Mouse (Mus musculus) forebrain, postnatal 0 days (tissue): ENCODE results near the gene Zim1. TPM values are rescaled to one million over a fixed set of nuclear protein-coding genes. Genes with fewer than 3 reads are reported as not detected.

ENCODE experiments used
- ATAC-seq: fragments of 200-750 bp; cut with Nextera tagmentation; 2 replicates; pipeline ENCODE4 v1.8.0; 2017; ENCODE audit warnings: mild to moderate bottlenecking, moderate library complexity
- DNase-seq: peaks from one replicate; pipeline ENCODE4 v3.0.0-alpha.2; 2015
- H3K27ac ChIP-seq: fragments of 300-500 bp; sonication (generic); 2 replicates; pipeline ENCODE4 v1.5.1; 2014; ENCODE audit warnings: low read depth, mild to moderate bottlenecking, antibody characterized with exemption, low read length, moderate library complexity, mixed read lengths
- H3K27me3 ChIP-seq: fragments of 300-500 bp; sonication (generic); 2 replicates; pipeline ENCODE4 v1.6.1; 2014; ENCODE audit warnings: mild to moderate bottlenecking, low read length, mixed read lengths; ENCODE audit not compliant: insufficient read depth
- H3K36me3 ChIP-seq: fragments of 300-500 bp; sonication (generic); 2 replicates; pipeline ENCODE4 v1.6.1; 2014; ENCODE audit warnings: mild to moderate bottlenecking, moderate library complexity; ENCODE audit not compliant: insufficient read depth
- H3K4me1 ChIP-seq: fragments of 300-500 bp; sonication (generic); 2 replicates; pipeline ENCODE4 v1.6.1; 2014; ENCODE audit warnings: antibody characterized with exemption; ENCODE audit not compliant: insufficient read depth
- H3K4me2 ChIP-seq: fragments of 300-500 bp; sonication (generic); 2 replicates; pipeline ENCODE4 v1.6.1; 2014; ENCODE audit warnings: low read depth, mild to moderate bottlenecking, moderate library complexity
- H3K4me3 ChIP-seq: fragments of 300-500 bp; sonication (generic); 2 replicates; pipeline ENCODE4 v1.5.1; 2014; ENCODE audit warnings: low read depth, low read length, mixed read lengths
- H3K9ac ChIP-seq: fragments of 300-500 bp; sonication (generic); 2 replicates; pipeline ENCODE4 v1.6.1; 2014; ENCODE audit warnings: mild to moderate bottlenecking
- H3K9me3 ChIP-seq: fragments of 300-500 bp; sonication (generic); 2 replicates; pipeline ENCODE4 v1.6.1; 2016; ENCODE audit warnings: low read length
- CTCF ChIP-seq: sonication (generic); IDR thresholded peaks from 2 replicates; pipeline ENCODE4 v1.5.1; 2016; ENCODE audit warnings: antibody characterized with exemption, control low read depth, low read depth
- WGBS: fragments of 180-500 bp; shearing (Covaris S2); extraction: QIAGEN DNeasy Blood & Tissue Kit; methylation state at CpG from one replicate; pipeline ENCODE4 v1.1.7; 2014; 5-methylcytosine and 5-hydroxymethylcytosine counted together
- polyA plus RNA-seq: library from polyadenylated mRNA; unstranded; fragments of >200 nt; fragmentation: Nextera tagmentation; extraction: Ambion mirVana; gene quantifications from 2 replicates; pipeline ENCODE4 v1.2.1, GENCODE M21; 2015
- total RNA-seq: library from RNA; depleted of rRNA; stranded (reverse); fragments of >200 nt; gene quantifications from 2 replicates; pipeline ENCODE4 v1.2.3, GENCODE M21; 2014

Gene Zim1
- total and polyA plus RNA-seq, 2 experiments from 2014 or later, result 4.7 to 29.1 TPM

- DNase-seq (no peak), ATAC-seq (no peak)
- Histone ChIP-seq H3K27ac (no peak overlapping the region), H3K4me1 (no peaks in the 10 kb centered on the region), H3K9ac (no peak overlapping the region), H3K36me3 (no peaks in the 10 kb centered on the region), H3K9me3 (no peaks in the 10 kb centered on the region), H3K4me3 (no peak overlapping the region), H3K4me2 (no peak overlapping the region), H3K27me3 (no peaks in the 10 kb centered on the region)
- TF ChIP-seq CTCF, result no peak
- 69% methylated on average over 3 of the region's 3 CpGs for WGBS
Measured at GRCm38 (mm10) chr7:6699230-6699629, 3.0 kb upstream of the Zim1 start.

DNA sequence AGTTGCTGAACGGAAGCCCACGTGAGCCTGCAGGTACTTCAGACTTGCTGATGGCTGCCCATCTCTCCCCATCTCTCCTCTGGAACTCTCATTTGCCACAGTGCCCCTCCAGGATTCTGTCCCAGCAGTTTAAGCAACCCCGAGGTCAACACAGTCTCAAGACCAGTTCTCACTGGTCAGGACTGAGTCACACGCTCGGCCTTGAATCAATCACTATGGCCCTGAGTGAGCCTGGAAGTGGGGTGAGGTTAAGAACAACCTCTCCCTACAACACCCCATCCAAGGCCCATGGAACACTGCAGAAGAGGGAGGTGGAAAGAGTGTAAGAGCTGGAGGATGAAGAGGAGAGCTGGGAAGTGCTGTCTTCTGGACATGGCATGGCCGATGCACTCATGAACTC lies 10.7 kb downstream of the Zim1 start:
- no peak for ATAC-seq
- 94% methylated on average over 6 of the region's 6 CpGs for WGBS
- TF ChIP-seq CTCF, result no peak

DNA sequence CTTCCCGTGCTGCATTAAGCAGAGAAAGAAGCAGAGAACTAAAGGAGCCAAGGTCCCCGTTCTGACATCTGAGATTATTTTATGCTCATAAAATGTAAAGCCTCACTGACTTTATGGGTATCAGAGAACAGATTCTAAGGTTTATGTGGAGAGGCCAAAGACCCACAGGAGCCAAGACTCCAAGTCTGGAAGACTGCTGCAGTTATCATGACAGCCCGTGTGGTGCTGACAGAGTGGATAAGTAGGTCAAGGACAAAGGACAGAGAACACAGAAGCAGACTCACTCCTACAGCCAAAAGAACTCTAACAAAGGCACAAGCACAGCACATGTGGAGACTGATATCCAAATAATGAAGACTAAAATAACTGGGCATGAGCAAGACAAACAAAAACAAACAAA lies 29.5 kb downstream of the Zim1 start:
- H3K27ac ChIP-seq, result no peak overlapping the region
- no peak overlapping the region for H3K9ac ChIP-seq

More for the DNA sequence above, 10.7 kb downstream of the Zim1 start:
- H3K4me3 ChIP-seq, result no peak overlapping the region
- no peaks in the 10 kb centered on the region for H3K9me3 ChIP-seq
- H3K4me1 ChIP-seq, result no peaks in the 10 kb centered on the region
- H3K27ac ChIP-seq, result no peak overlapping the region
- no peaks in the 10 kb centered on the region for H3K27me3 ChIP-seq
- no peaks in the 10 kb centered on the region for H3K36me3 ChIP-seq
- no peak overlapping the region for H3K9ac ChIP-seq
- no peak for DNase-seq
- H3K4me2 ChIP-seq, result no peak overlapping the region

DNA sequence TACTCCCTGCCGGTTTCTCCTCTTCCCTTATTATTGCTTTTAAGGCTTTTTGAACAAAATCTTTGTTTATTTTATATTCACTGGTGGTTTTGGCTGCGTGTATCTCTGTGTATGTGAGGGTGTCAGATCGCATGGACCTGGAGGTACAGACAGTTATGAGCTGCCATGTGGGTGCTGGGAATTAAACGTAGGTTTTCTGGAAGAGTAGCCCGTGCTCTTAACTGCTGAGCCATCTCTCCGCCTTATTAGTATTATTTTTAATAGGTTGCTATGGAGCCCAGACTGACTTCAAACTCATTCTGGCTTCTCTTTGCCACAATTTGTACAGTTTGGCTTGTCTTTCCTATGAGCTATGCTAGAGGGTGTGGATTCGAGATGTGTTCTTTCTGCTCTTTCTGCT lies 32.8 kb downstream of the Zim1 start:
- no peaks in the 10 kb centered on the region for H3K4me1 ChIP-seq
- H3K4me3 ChIP-seq, result no peak overlapping the region
- no peaks in the 10 kb centered on the region for H3K9me3 ChIP-seq
- DNase-seq, result no peak
- H3K36me3 ChIP-seq, result no peaks in the 10 kb centered on the region
- no peak overlapping the region for H3K9ac ChIP-seq
- no peaks in the 10 kb centered on the region for H3K27me3 ChIP-seq
- 79% methylated on average over 7 of the region's 7 CpGs for WGBS
- H3K4me2 ChIP-seq, result no peak overlapping the region
- H3K27ac ChIP-seq, result no peak overlapping the region
- TF ChIP-seq CTCF, result no peak
- no peak for ATAC-seq

More for the DNA sequence above, 29.5 kb downstream of the Zim1 start:
- Histone ChIP-seq H3K4me3 (no peak overlapping the region), H3K27me3 (no peaks in the 10 kb centered on the region), H3K4me1 (no peaks in the 10 kb centered on the region), H3K4me2 (no peak overlapping the region), H3K9me3 (no peaks in the 10 kb centered on the region), H3K36me3 (no peaks in the 10 kb centered on the region)
- TF ChIP-seq CTCF, result no peak
- DNase-seq (no peak), ATAC-seq (no peak)
- WGBS, result 74% methylated on average over 3 of the region's 3 CpGs

DNA sequence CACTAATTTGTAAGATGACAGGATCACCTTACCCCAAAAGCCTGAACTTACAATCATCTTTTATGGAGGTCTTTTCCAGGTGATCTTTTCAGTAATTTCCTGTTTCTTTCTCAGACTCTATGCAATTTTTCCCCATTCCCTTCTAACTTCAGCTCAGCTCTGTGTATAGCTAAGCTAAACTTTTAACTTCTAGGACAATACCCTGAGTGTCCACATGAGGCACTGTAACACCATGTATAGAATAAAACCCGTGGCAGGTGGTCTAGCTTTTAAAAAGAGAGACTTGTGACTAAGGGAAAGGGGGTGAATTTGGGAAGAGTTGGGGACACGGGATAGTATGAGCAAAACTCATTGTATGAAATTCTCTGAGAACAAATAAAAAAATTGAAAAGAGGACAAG lies 36.6 kb downstream of the Zim1 start:
- no peak overlapping the region for H3K4me3 ChIP-seq
- no peaks in the 10 kb centered on the region for H3K27me3 ChIP-seq
- 11% methylated on average over 2 of the region's 2 CpGs for WGBS
- H3K9ac ChIP-seq, result no peak overlapping the region
- ATAC-seq (peak; percentile 68), DNase-seq (peak; percentile 82)
- no peaks in the 10 kb centered on the region for H3K4me1 ChIP-seq
- no peak overlapping the region for H3K4me2 ChIP-seq
- TF ChIP-seq CTCF, result peak; percentile 77
- no peaks in the 10 kb centered on the region for H3K9me3 ChIP-seq
- no peaks in the 10 kb centered on the region for H3K36me3 ChIP-seq
- H3K27ac ChIP-seq, result no peak overlapping the region

GRCm38 (mm10) chr7:6658606-6659005 lies 37.6 kb downstream of the Zim1 start:
- no peak for ATAC-seq
- TF ChIP-seq CTCF, result no peak
- no peaks in the 10 kb centered on the region for H3K36me3 ChIP-seq
- H3K27me3 ChIP-seq, result no peaks in the 10 kb centered on the region
- no peak overlapping the region for H3K27ac ChIP-seq
- H3K4me3 ChIP-seq, result no peak overlapping the region
- H3K4me1 ChIP-seq, result no peaks in the 10 kb centered on the region
- H3K9ac ChIP-seq, result no peak overlapping the region
- no peaks in the 10 kb centered on the region for H3K9me3 ChIP-seq
- WGBS, result 96% methylated on average over 7 of the region's 7 CpGs
- H3K4me2 ChIP-seq, result no peak overlapping the region
- DNase-seq, result no peak

DNA sequence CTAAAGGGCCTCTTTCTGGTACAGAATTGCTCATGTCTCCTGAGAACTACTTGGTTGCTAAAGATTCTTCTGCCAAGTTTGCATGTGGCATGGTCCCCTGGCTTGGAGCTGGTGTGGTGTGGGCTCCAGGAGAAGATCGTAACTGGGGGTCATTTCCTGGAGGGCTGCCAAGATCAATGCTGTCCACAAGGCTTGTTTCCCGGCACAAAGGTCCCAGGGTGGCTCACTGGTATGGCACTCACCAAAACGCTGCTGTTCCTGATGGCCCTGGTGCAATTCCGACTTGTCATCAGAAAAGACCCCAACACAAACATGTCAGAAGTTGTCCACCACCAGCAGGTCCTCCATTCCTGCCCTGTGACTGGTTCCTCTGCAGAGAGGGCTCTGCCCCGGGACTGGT lies 44.1 kb downstream of the Zim1 start:
- TF ChIP-seq CTCF, result no peak
- ATAC-seq, result no peak
- Histone ChIP-seq H3K4me1 (no peaks in the 10 kb centered on the region), H3K27ac (no peak overlapping the region), H3K27me3 (no peaks in the 10 kb centered on the region), H3K9ac (no peak overlapping the region), H3K36me3 (no peaks in the 10 kb centered on the region), H3K4me3 (no peak overlapping the region), H3K4me2 (no peak overlapping the region), H3K9me3 (no peaks in the 10 kb centered on the region)
- DNase-seq, result no peak
- WGBS, result 89% methylated on average over 5 of the region's 5 CpGs

DNA sequence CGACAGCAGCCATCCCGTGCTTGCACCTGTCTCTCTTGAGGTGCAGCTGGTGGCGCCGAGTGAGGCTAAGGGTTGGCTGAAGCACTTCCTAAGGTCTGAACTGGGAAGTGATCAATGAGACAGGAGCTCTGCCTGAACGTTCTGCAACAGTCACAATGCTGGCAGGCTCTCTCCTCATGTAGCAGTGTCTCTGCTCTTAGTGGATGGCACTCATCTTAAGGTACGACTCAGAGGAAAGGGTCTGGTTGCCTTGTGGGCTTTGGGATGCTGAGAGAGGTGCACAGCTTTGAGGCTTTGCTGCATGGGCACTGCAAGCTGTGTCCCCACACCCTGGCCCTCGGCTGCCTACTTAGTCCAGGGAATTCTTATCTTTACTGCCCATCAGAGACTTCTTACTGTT lies 45.0 kb downstream of the Zim1 start:
- Histone ChIP-seq H3K4me2 (no peak overlapping the region), H3K36me3 (no peaks in the 10 kb centered on the region), H3K27me3 (no peaks in the 10 kb centered on the region), H3K9ac (no peak overlapping the region), H3K27ac (no peak overlapping the region), H3K9me3 (no peaks in the 10 kb centered on the region), H3K4me1 (no peaks in the 10 kb centered on the region), H3K4me3 (no peak overlapping the region)
- no peak for ATAC-seq
- no peak for DNase-seq
- no peak for TF ChIP-seq CTCF
- WGBS, result 80% methylated on average over 7 of the region's 7 CpGs
